Mouse (Mus musculus): ENCODE results near the gene Pou1f1. TPM values are rescaled to one million over a fixed set of nuclear protein-coding genes. Genes with fewer than 3 reads are reported as not detected.

Pou1f1 gene
- polyA plus RNA-seq, 1 experiment = not detected

DNA sequence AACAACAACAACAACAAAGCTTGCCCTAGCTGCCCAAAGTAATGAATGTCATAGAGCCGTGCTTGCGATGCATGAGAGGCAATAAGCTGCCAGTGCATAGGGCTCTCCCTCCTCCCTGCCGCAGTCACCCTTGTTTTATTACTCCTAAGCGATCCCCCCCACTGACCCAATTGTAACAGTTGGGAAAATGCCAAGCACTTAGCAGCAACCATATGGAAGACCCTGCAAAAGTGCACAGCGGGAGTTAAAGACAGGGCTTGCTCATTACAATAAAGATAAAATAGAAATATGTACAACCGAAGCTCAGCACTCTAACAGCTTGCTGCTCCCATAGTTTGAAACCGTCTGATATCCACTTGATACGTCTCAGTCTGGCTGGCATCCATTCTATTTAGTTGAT lies 44.0 kb downstream of the Pou1f1 start:
- no peak for DNase-seq (ENCODE audit: low read depth)

DNA sequence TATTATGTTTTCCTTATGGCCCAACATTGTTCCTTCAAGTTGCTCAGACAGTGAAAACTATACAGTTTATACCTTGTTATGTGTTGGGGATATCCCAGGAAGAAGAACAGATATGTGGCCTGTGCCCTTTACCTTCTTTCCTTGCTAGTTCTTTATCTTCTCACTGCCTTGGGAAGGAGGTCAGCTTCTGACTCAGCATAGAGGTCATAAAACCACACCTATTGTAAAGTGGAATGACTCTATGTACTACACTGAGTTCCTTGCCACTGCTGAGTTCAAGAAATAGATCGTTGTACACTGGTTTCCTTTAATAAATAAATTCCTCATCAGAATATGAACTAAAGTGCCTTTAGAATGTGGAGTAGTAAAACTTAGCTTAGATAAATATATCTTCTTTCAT lies 44.6 kb downstream of the Pou1f1 start:
- no peak for DNase-seq (ENCODE audit: low read depth)

DNA sequence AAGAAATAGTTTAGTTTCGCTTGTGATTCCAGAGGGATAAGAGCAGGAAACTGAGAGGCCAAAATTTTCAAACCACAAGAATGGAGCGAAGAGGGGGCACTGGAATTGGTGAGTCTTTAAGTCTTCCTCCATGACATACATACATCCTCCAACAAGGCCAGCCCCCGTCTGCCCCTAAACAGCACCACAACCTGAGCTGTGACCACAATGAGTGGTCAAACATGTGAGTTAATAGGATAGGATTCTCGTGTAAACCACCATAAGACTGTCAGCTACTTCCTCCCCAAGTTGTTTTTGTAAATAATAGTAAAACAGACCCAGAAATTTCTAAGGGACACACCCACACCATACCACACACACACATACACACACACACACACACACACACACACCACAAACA lies 48.5 kb downstream of the Pou1f1 start:
- DNase-seq (ENCODE audit: low read depth) = no peak

DNA sequence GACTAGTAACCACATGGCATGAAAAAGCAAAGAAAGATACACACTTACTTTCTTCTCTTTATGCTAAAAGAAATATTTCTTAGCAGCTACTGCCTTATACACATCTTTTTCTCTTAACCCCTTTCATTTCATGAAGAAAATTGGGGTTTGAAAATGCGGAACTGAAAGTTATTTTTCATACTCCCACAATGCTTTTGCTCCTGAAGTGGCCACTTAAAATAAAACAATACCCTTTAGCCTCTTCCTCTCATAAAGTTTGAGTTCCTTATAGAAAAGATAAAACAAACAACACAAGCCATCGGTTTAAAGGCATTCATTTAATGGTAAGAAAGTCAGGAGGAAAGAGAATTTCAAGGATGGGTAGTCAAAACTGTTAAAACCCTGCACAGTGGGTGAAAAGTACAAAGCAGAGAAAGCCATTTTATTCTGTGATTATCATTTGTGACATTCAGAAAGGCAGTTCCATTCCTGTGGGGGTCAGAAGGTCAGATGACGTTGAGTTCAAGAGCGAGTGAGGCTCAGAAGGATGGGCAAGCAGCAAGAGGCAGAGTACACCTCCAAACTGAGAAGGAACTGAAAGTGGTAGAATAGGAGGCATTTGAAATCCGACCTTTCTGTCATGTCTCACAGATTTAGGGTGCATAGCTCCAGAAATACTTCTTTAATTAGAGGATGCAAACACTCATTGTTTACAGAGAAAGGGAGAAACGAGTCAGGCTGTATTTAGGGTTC lies 57.2 kb downstream of the Pou1f1 start:
- no peak for DNase-seq (ENCODE audit: low read depth)

Other genes with a start within 250 kb of the Pou1f1 start
- 14.5 and 16.6 TPM in 2 replicates for gene Chmp2b, start 42.2 kb downstream of the Pou1f1 start, polyA plus RNA-seq (2012; rRNA removed)

All from gonadal fat pad, adult 2 months (tissue).